Mouse (Mus musculus) monocyte, adult 5-6 weeks (primary cell): ENCODE results near the gene Cd300lb. TPM values are rescaled to one million over a fixed set of nuclear protein-coding genes. Genes with fewer than 3 reads are reported as not detected.

Source experiments
- ATAC-seq: fragments of 153-309, 156-312 bp; replicated peaks from 2 replicates; pipeline ENCODE4 v1.8.0; 2017; ENCODE audit warnings: mild to moderate bottlenecking; ENCODE audit not compliant: low TSS enrichment, insufficient number of reproducible peaks, severe bottlenecking, poor library complexity, low FRiP score
- total RNA-seq: library from RNA; stranded (forward); fragments of 200-1000, 200-491, 200-594 nt; gene quantifications from 3 replicates; pipeline ENCODE4 v1.2.3, GENCODE M21; 2017

Cd300lb gene
- total RNA-seq, 1 experiment from 2014 or later, result 94.6 TPM

- ATAC-seq, result peak; percentile 16
Measured at GRCm38 (mm10) chr11:114890542-114890941, 43.6 kb downstream of the Cd300lb start.

- ATAC-seq, result peak; percentile 58
Measured at GRCm38 (mm10) chr11:114889991-114890518, 44.1 kb downstream of the Cd300lb start, which contains the start of gene Cd300a. TSS of gene Cd300a (plus strand) at chr11:114890041.

GRCm38 (mm10) chr11:114884380-114885100 lies 49.6 kb downstream of the Cd300lb start:
- peak; percentile 52 for ATAC-seq

GRCm38 (mm10) chr11:114883251-114883789 lies 50.9 kb downstream of the Cd300lb start:
- ATAC-seq, result no peak

GRCm38 (mm10) chr11:114880589-114880988 lies 53.6 kb downstream of the Cd300lb start:
- 0 out of 2 replicates have a peak, but pooled peaks have one; percentile 4 for ATAC-seq

GRCm38 (mm10) chr11:114880185-114880584 lies 54.0 kb downstream of the Cd300lb start:
- ATAC-seq, result 0 out of 2 replicates have a peak, but pooled peaks have one; percentile 1

- peak; percentile 67 for ATAC-seq
Measured at GRCm38 (mm10) chr11:114879666-114880065, 54.5 kb downstream of the Cd300lb start.

GRCm38 (mm10) chr11:114877145-114877544 lies 57.0 kb downstream of the Cd300lb start:
- peak; percentile 27; the same call in 1 of the 2 replicates for ATAC-seq

GRCm38 (mm10) chr11:114876621-114877020 lies 57.6 kb downstream of the Cd300lb start:
- no peak for ATAC-seq

GRCm38 (mm10) chr11:114876176-114876575 lies 58.0 kb downstream of the Cd300lb start:
- ATAC-seq, result no peak

GRCm38 (mm10) chr11:114875301-114875801 lies 58.8 kb downstream of the Cd300lb start:
- ATAC-seq, result no peak

GRCm38 (mm10) chr11:114874226-114875145 lies 59.7 kb downstream of the Cd300lb start:
- ATAC-seq, result no peak

GRCm38 (mm10) chr11:114873022-114873817 lies 61.0 kb downstream of the Cd300lb start:
- ATAC-seq, result no peak

Other genes with a start within 250 kb of the Cd300lb start
- gene Dnaic2, start 207.0 kb downstream of the Cd300lb start, total RNA-seq, result not detected in 3 replicates
- gene Kif19a, start 169.0 kb downstream of the Cd300lb start, total RNA-seq, result 6.3 to 7.4 TPM (median 6.4 TPM) in 3 replicates
- gene Btbd17, start 138.4 kb downstream of the Cd300lb start, total RNA-seq, result not detected in 3 replicates
- gene Gpr142, start 135.5 kb downstream of the Cd300lb start, total RNA-seq, result not detected in 3 replicates
- 0.78 to 3.1 TPM (median 1.9 TPM) in 3 replicates for gene Gprc5c, start 83.2 kb downstream of the Cd300lb start, total RNA-seq
- gene Cd300a, start 44.3 kb downstream of the Cd300lb start, total RNA-seq, result 204 to 286 TPM (median 215 TPM) in 3 replicates
- gene Cd300c, start 34.8 kb upstream of the Cd300lb start, total RNA-seq, result 3.5 TPM in 1 of 3 replicates, not detected in the others
- gene Cd300ld, start 55.5 kb upstream of the Cd300lb start, total RNA-seq, result 282 to 497 TPM (median 452 TPM) in 3 replicates
- 183 to 300 TPM (median 291 TPM) in 3 replicates for gene Cd300c2, start 67.5 kb upstream of the Cd300lb start, total RNA-seq
- gene Cd300ld2, start 81.8 kb upstream of the Cd300lb start, total RNA-seq, result not detected in 3 replicates
- gene Cd300ld4, start 92.6 kb upstream of the Cd300lb start, total RNA-seq, result 0.97 TPM in 1 of 3 replicates, not detected in the others
- not detected in 3 replicates for gene Cd300ld5, start 103.4 kb upstream of the Cd300lb start, total RNA-seq
- 358 to 471 TPM (median 466 TPM) in 3 replicates for gene Cd300ld3, start 114.0 kb upstream of the Cd300lb start, total RNA-seq
- gene Cd300e, start 127.8 kb upstream of the Cd300lb start, total RNA-seq, result 160 to 198 TPM (median 162 TPM) in 3 replicates
- gene Rab37, start 157.0 kb upstream of the Cd300lb start, total RNA-seq, result 31.7 to 64.8 TPM (median 33.2 TPM) in 3 replicates
- gene Cd300lf, start 199.6 kb upstream of the Cd300lb start, total RNA-seq, result 20.4 to 32.5 TPM (median 25.8 TPM) in 3 replicates
- gene Slc9a3r1, start 229.0 kb upstream of the Cd300lb start, total RNA-seq, result 65.9 to 104 TPM (median 70.4 TPM) in 3 replicates